Mouse (Mus musculus) hindbrain, embryonic 16.5 days (tissue): ENCODE measurements at regions not wholly inside any gene's neighbourhood (a gene's known extent, or its start where the extent isn't known, plus 50 kb on each side); places are given as distances from the start of the nearest gene placed in this dataset.
A peak's percentile ranks its signal among the peaks of the same experiment; 100 is the strongest.

ENCODE experiments used
- ATAC-seq: fragments of 200-750 bp; cut with Nextera tagmentation; 2 replicates; pipeline ENCODE4 v1.8.0; 2017; ENCODE audit warnings: moderate TSS enrichment, moderate library complexity
- H3K27ac ChIP-seq: fragments of 300-500 bp; sonication (generic); 2 replicates; pipeline ENCODE4 v1.5.1; 2014; ENCODE audit warnings: low read depth, mild to moderate bottlenecking, control low read depth, low read length, moderate library complexity
- H3K27me3 ChIP-seq: fragments of 300-500 bp; sonication (generic); replicated peaks from 2 replicates; pipeline ENCODE4 v1.6.1; 2014; ENCODE audit warnings: low read length; ENCODE audit not compliant: control insufficient read depth, insufficient read depth
- H3K36me3 ChIP-seq: fragments of 300-500 bp; sonication (generic); 2 replicates; pipeline ENCODE4 v1.6.1; 2014; ENCODE audit warnings: mild to moderate bottlenecking, low read length, moderate library complexity, mixed read lengths; ENCODE audit not compliant: control insufficient read depth, insufficient read depth
- H3K4me1 ChIP-seq: fragments of 300-500 bp; sonication (generic); 2 replicates; pipeline ENCODE4 v1.6.1; 2014; ENCODE audit warnings: low read depth, low read length; ENCODE audit not compliant: control insufficient read depth, insufficient read depth
- H3K4me2 ChIP-seq: fragments of 300-500 bp; sonication (generic); 2 replicates; pipeline ENCODE4 v1.6.1; 2014; ENCODE audit warnings: mild to moderate bottlenecking, low read length, control low read depth, moderate library complexity
- H3K4me3 ChIP-seq: fragments of 300-500 bp; sonication (generic); 2 replicates; pipeline ENCODE4 v1.5.1; 2014; ENCODE audit warnings: mild to moderate bottlenecking, low read length, control low read depth, moderate library complexity
- H3K9ac ChIP-seq: fragments of 300-500 bp; sonication (generic); 2 replicates; pipeline ENCODE4 v1.6.1; 2014; ENCODE audit warnings: low read depth, mild to moderate bottlenecking, control low read depth, low read length, moderate library complexity
- H3K9me3 ChIP-seq: fragments of 300-500 bp; sonication (generic); 2 replicates; pipeline ENCODE4 v1.6.1; 2014; ENCODE audit warnings: mild to moderate bottlenecking, low read length, moderate library complexity; ENCODE audit not compliant: control insufficient read depth
- WGBS: fragments of 180-500 bp; shearing (Covaris S2); extraction: QIAGEN DNeasy Blood & Tissue Kit; methylation state at CpG from one replicate; pipeline ENCODE4 v1.1.7; 2014; 5-methylcytosine and 5-hydroxymethylcytosine counted together

DNA sequence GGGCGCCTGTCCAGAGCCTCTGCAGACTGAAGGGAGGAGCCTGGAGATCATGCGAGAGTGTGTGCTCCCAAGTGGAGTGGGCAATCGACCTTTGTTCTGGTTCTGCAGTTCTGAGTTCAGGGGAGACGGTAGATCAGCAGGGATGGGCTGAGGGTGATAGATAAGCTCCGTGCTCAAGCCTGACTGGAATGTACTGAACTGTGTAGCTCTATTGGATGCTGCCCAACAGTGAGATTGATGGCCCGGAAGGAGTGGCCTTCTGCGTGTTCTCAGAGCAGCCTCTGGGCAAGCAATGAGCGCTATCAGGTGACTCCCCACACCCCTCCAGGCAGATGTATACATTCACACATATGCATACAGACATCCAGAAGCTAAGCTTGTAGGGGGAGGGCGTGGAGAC is 209.1 kb upstream of the Pkn2 start:
- H3K4me2 ChIP-seq = no peak overlapping the region
- peaks cover 3% of the 10 kb centered on the region; the same call in 1 of the 2 replicates for H3K4me1 ChIP-seq
- no peak overlapping the region for H3K27ac ChIP-seq
- no peak overlapping the region for H3K9ac ChIP-seq
- ATAC-seq = peak; percentile 56
- H3K4me3 ChIP-seq = no peak overlapping the region
- H3K36me3 ChIP-seq = no peaks in the 10 kb centered on the region
- no peaks in the 10 kb centered on the region for H3K9me3 ChIP-seq
- 57% methylated on average over 9 of the region's 9 CpGs for WGBS
- no peaks in the 10 kb centered on the region for H3K27me3 ChIP-seq

GRCm38 (mm10) chr3:143090316-143090715 is 208.5 kb upstream of the Pkn2 start:
- 89% methylated on average over 3 of the region's 3 CpGs for WGBS
- Histone ChIP-seq H3K27ac (no peak overlapping the region), H3K4me3 (no peak overlapping the region), H3K4me2 (no peak overlapping the region), H3K4me1 (peaks cover 3% of the 10 kb centered on the region; the same call in 1 of the 2 replicates), H3K27me3 (no peaks in the 10 kb centered on the region), H3K9ac (no peak overlapping the region), H3K9me3 (no peaks in the 10 kb centered on the region), H3K36me3 (no peaks in the 10 kb centered on the region)
- ATAC-seq = no peak

GRCm38 (mm10) chr3:143087786-143088185 is 206.0 kb upstream of the Pkn2 start:
- Histone ChIP-seq H3K4me1 (peaks cover 3% of the 10 kb centered on the region; the same call in 1 of the 2 replicates), H3K9ac (no peak overlapping the region), H3K36me3 (no peaks in the 10 kb centered on the region), H3K4me2 (no peak overlapping the region), H3K9me3 (no peaks in the 10 kb centered on the region), H3K4me3 (no peak overlapping the region), H3K27ac (no peak overlapping the region), H3K27me3 (no peaks in the 10 kb centered on the region)
- 69% methylated on average over 3 of the region's 3 CpGs for WGBS
- ATAC-seq = no peak

DNA sequence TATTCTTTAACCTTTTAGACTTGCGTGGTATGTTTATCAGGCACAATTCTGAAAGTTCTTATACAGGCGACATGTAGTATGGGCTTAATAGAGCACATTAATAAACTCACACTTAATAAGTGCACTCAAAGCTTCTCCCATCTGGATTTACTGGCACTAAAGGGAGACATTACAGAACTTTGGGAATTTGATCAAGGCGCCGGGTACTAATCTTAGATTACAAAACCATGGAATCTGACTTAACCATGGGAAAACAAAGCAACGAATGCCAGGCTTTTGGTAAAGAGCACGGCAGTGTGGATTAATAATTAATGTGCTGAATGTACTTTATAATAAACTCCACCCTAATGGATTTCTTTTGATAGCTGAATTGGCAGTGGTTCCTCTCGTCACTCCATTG is 196.5 kb upstream of the Pkn2 start:
- H3K9ac ChIP-seq = no peak overlapping the region
- no peaks in the 10 kb centered on the region for H3K4me1 ChIP-seq
- H3K27ac ChIP-seq = no peak overlapping the region
- H3K9me3 ChIP-seq = no peaks in the 10 kb centered on the region
- H3K36me3 ChIP-seq = no peaks in the 10 kb centered on the region
- no peak overlapping the region for H3K4me2 ChIP-seq
- no peak overlapping the region for H3K4me3 ChIP-seq
- 78% methylated on average over 7 of the region's 7 CpGs for WGBS
- no peaks in the 10 kb centered on the region for H3K27me3 ChIP-seq
- ATAC-seq = no peak

DNA sequence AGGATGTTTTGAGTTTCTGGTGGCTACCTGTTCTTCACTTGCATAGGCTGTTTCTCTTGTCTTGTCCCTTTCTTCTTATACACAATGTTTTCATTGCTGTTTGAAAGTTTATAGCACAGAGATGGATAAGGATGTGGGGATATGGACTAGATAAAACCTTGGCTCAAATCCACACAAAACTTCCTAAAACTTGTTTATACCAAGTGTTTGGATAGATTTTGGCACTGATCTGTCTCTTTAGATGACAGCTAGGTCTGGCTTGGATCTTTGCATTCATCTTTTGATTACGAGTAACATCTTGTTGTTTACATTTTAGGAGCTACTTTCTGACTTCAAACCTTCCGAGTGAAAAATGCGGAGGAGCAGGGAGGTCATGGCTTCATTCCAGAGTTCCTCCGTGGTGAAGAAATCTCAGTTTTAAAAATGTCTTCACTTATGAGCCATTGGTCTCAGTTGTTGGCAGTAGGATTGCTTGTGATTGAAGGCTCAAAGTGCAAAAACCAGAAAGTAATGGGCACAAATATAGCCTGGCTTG is 190.1 kb upstream of the Pkn2 start:
- Histone ChIP-seq H3K27me3 (no peaks in the 10 kb centered on the region), H3K36me3 (no peaks in the 10 kb centered on the region), H3K4me3 (no peak overlapping the region), H3K9me3 (no peaks in the 10 kb centered on the region), H3K27ac (no peak overlapping the region), H3K4me2 (no peak overlapping the region), H3K9ac (no peak overlapping the region), H3K4me1 (no peaks in the 10 kb centered on the region)
- no peak for ATAC-seq
- WGBS = 74% methylated on average over 4 of the region's 4 CpGs

DNA sequence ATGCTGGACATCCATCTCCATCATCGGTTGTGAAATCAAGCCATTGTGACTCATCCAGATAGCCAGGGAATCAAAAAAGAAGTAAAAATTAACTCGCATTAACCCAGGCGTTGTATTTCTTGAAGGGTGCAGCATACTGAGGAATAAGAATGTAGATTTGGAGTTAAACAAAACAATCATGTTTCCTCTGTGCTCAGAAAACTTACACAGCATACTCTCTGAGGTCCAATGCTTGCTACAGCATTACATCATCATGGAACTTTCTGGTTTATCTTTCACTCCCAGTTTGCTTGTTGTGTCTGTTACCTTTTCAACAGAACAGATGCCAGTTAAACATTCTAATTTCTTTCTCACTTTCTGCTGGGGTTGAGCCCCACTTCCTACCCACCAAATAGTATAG is 173.1 kb upstream of the Pkn2 start:
- 96% methylated on average over 3 of the region's 3 CpGs for WGBS
- H3K9me3 ChIP-seq = no peaks in the 10 kb centered on the region
- no peak overlapping the region for H3K9ac ChIP-seq
- no peak overlapping the region for H3K4me3 ChIP-seq
- no peaks in the 10 kb centered on the region for H3K4me1 ChIP-seq
- H3K27me3 ChIP-seq = no peaks in the 10 kb centered on the region
- H3K27ac ChIP-seq = no peak overlapping the region
- ATAC-seq = no peak
- H3K4me2 ChIP-seq = no peak overlapping the region
- H3K36me3 ChIP-seq = no peaks in the 10 kb centered on the region

- WGBS = 75% methylated on average over 11 of the region's 11 CpGs
- ATAC-seq = no peak
- Histone ChIP-seq H3K9me3 (no peaks in the 10 kb centered on the region), H3K9ac (no peak overlapping the region), H3K4me3 (no peak overlapping the region), H3K4me2 (no peak overlapping the region), H3K36me3 (no peaks in the 10 kb centered on the region), H3K27ac (no peak overlapping the region), H3K4me1 (no peaks in the 10 kb centered on the region), H3K27me3 (no peaks in the 10 kb centered on the region)
Observed at GRCm38 (mm10) chr3:143053286-143053993, 171.6 kb upstream of the Pkn2 start.

GRCm38 (mm10) chr3:143040666-143041065 is 158.9 kb upstream of the Pkn2 start:
- no peaks in the 10 kb centered on the region for H3K9me3 ChIP-seq
- no peaks in the 10 kb centered on the region for H3K27me3 ChIP-seq
- H3K4me1 ChIP-seq = no peaks in the 10 kb centered on the region
- ATAC-seq = no peak
- H3K9ac ChIP-seq = no peak overlapping the region
- H3K27ac ChIP-seq = no peak overlapping the region
- H3K36me3 ChIP-seq = no peaks in the 10 kb centered on the region
- H3K4me2 ChIP-seq = no peak overlapping the region
- WGBS = 76% methylated on average over 3 of the region's 3 CpGs
- no peak overlapping the region for H3K4me3 ChIP-seq

GRCm38 (mm10) chr3:143036108-143036507 is 154.3 kb upstream of the Pkn2 start:
- H3K36me3 ChIP-seq = no peaks in the 10 kb centered on the region
- no peaks in the 10 kb centered on the region for H3K9me3 ChIP-seq
- H3K4me2 ChIP-seq = no peak overlapping the region
- H3K27ac ChIP-seq = no peak overlapping the region
- ATAC-seq = no peak
- no peaks in the 10 kb centered on the region for H3K4me1 ChIP-seq
- 94% methylated on average over 1 of the region's 1 CpGs for WGBS
- no peaks in the 10 kb centered on the region for H3K27me3 ChIP-seq
- H3K9ac ChIP-seq = no peak overlapping the region
- H3K4me3 ChIP-seq = no peak overlapping the region
